Mouse (Mus musculus): ENCODE measurements around the gene Orm2.
A peak's percentile ranks its signal among the peaks of the same experiment; 100 is the strongest.

The Orm2 gene

GRCm38 (mm10) chr4:63362150-63362549 is at the start of gene Orm2:
Orm2 (plus strand) TSS chr4:63362449.
- no peak for DNase-seq (ENCODE audit: low read depth, low spot score)

DNA sequence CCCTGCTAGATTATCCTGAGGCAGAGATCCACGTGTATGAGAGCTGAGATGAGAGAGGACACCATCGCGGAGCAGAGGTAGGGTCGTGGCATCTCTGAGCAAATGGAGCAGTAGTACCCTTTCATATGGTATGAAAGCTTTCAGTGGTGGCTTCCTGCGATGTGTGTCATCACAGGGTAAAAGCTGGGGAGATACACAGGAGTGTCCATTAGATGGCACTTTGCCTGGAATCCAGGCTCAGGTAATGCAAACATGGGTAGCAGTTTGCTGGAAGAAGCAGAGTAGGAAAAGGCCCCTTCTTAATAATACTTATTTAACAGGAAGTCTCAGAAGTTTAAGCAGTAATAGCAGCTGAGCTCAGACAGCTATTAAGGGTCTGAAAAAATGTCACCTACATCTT is 48.2 kb upstream of the Orm2 start:
- no peak for DNase-seq (ENCODE audit: low read depth, low spot score)

- no peak for DNase-seq (ENCODE audit: low read depth, low spot score)
These were observed 46.0 kb upstream of the Orm2 start for GRCm38 (mm10) chr4:63316076-63316746.

- DNase-seq (ENCODE audit: low read depth, low spot score), result peak; percentile 25
These were observed 42.7 kb upstream of the Orm2 start for GRCm38 (mm10) chr4:63319566-63319965.

- DNase-seq (ENCODE audit: low read depth, low spot score), result no peak
These were observed 38.9 kb upstream of the Orm2 start for GRCm38 (mm10) chr4:63323275-63323815.

DNA sequence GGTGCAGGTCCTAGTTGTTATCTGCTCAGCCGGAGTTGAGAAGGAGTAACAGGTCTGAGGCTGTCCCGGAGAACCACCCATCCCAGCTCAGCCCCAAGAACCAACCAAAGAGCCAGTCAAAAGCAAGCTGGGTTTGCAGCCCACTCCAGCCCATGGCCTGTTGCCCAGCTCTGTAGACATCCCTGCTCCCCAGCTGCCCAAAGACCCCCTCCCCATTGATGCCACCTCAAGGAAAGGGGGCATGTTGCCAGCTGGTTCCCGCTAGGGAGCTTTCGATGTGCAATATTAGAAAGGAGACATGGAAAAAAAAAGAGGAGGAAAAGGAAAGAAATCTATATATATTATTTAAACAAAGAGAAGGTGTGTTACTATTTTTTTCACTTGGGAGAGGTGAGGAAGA is 28.8 kb upstream of the Orm2 start:
- DNase-seq (ENCODE audit: low read depth, low spot score), result no peak

- no peak for DNase-seq (ENCODE audit: low read depth, low spot score)
These were observed 23.7 kb upstream of the Orm2 start for GRCm38 (mm10) chr4:63338414-63339076.

DNA sequence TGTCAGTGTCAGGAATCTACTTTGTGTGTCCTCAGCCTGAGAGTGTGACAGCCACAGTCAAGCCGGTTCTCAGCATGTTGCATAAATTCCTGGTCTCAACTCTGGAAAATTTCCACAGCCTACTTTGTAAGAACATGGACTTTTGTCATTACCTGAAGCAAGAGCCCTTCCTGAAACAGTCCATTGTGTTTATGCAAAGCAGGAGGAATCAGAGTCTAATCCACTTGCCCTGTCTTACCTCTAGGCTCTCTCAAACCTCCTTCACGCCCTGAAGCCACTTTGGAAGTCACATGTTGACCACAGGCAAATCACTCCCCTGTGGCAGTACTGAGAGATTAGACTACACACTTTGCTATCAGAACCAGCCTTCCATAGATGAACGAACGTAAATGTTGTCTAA is 19.8 kb upstream of the Orm2 start:
- peak; percentile 43 for DNase-seq (ENCODE audit: low read depth, low spot score)

DNA sequence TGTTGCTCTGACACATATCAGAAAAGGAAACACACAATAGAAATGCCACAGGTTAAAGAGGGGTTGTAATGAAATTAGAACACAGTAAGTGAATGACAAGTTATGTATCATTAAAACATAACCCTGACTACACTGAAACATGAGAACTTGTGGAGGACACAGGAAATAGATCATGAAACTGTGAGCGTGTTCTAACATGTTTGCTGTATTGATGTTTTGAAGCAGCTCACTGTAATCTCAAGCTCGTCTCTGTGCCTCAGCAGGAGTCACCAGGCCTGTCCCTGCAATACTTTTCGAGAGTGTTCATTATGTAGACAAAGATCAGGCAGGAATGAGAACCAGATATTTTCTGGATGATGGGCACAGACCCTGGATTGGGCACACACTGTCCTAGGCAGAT is 18.6 kb upstream of the Orm2 start:
- DNase-seq (ENCODE audit: low read depth, low spot score), result no peak

GRCm38 (mm10) chr4:63344295-63344694 is 18.0 kb upstream of the Orm2 start, which contains the start of gene Orm1:
Orm1 (plus strand) TSS chr4:63344560.
- DNase-seq (ENCODE audit: low read depth, low spot score), result no peak

GRCm38 (mm10) chr4:63345261-63345660 is 17.0 kb upstream of the Orm2 start:
- DNase-seq (ENCODE audit: low read depth, low spot score), result no peak

DNA sequence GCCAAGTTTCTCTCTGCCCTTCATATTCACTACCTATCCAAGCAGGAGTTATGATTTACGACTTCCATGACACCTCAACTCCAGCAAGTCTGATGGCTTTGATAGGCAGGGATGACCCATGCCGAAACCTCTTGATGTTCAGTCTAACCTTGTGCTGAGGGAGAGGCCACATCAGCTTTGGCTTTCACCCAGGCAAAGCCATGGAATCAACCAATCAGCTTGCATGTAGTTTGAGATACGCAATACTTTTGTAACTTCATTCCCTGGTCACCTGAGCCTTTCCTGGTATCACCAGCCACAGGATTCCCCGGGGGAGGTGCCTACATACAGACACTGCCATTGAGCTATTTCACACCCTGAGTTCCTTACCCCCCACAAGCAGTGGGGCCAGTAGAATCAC is 15.6 kb upstream of the Orm2 start:
- DNase-seq (ENCODE audit: low read depth, low spot score), result no peak

GRCm38 (mm10) chr4:63348524-63348923 is 13.7 kb upstream of the Orm2 start:
- DNase-seq (ENCODE audit: low read depth, low spot score), result no peak

- no peak for DNase-seq (ENCODE audit: low read depth, low spot score)
These were observed 6.2 kb upstream of the Orm2 start, which contains the start of gene Orm3 for GRCm38 (mm10) chr4:63355877-63356665. Orm3 (plus strand) TSS chr4:63356162.

- no peak for DNase-seq (ENCODE audit: low read depth, low spot score)
These were observed 5.2 kb upstream of the Orm2 start for GRCm38 (mm10) chr4:63356981-63357570.

DNA sequence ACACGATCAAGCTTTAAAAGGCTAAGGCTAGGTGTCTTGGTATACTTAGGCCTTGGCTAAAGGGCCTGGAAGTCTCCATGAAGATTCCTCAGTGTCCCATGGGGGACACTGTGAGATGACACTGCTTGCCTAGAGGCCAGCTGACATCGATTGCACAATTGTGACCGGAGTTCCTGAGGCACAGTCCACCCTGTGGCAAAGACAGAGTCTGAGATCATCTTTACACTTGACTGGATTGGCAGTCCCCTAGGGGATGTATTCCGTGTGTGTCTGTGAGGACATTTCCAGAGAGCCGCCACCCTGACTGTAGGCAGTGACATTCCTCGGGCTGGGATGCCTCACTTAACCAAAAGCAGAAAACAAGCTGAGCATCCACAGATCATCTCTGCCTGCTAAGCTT is 2.4 kb upstream of the Orm2 start:
- DNase-seq (ENCODE audit: low read depth, low spot score), result no peak

DNA sequence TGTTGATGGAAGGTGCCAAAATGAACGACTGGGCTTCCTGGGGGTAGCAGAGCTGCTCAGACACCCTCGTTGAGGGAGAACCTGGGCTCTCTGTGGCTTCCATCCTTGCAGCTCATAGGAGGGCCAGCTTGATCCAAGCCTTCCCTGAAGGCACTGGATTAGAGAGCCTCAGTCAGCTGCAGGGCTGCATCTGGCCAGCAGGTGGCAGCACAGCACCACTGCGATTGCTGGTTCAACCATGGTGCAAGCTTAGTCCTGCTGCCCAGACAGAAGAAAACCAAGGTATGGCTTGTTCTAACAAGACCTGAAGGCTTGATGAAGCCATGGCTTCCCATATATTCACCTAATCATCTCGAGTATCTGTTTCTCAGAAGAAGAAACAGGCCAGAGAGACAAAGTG is 6.3 kb downstream of the Orm2 start:
- peak; percentile 64 for DNase-seq (ENCODE audit: low read depth, low spot score)

DNA sequence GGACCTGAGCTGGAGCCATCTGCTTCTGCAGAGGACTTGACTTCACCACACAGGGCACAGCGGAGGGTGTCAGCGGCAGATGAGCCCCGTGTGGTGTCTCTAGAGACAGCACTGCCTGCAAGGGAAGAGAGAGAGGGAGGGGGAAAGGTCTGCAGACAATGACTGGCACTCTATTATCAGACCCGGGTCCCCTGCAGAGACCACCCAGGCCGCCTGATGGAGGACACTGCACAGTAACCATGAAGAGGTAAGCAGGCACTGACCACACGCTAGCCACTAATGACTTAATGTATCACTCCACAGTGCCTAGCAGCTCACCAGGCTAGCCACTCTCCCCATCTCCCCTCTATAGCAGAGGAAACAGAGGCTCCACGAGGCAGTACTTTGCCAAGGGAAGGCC is 8.6 kb downstream of the Orm2 start:
- no peak for DNase-seq (ENCODE audit: low read depth, low spot score)

- DNase-seq (ENCODE audit: low read depth, low spot score), result no peak
These were observed 9.6 kb downstream of the Orm2 start for GRCm38 (mm10) chr4:63371890-63372289.

DNA sequence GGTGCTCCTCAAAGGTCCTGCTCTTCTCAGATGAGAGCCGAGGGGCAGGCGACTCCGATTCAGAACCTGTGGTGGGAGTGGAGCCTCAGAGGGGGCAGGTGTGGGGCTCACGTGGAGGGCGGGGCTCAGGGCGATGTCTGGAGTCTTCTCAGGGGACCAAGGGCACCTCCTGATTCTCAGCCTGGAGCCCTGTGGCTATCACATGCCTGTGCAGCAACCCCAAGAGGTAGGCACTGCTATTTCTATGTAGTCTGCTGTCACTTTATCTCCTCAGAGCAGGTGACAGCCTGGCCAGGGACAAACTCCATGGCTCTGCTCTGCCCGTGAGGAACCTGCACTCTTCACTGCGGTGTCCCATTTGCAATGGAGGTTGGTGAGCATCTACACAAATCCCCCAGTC is 11.2 kb downstream of the Orm2 start:
- DNase-seq (ENCODE audit: low read depth, low spot score), result no peak

GRCm38 (mm10) chr4:63374331-63374730 is 12.1 kb downstream of the Orm2 start:
- no peak for DNase-seq (ENCODE audit: low read depth, low spot score)

GRCm38 (mm10) chr4:63375367-63375766 is 13.1 kb downstream of the Orm2 start:
- no peak for DNase-seq (ENCODE audit: low read depth, low spot score)

All from ES-CJ7 (cell line).